Mouse (Mus musculus): ENCODE measurements around the gene Srrm3. TPM values are rescaled to one million over a fixed set of nuclear protein-coding genes. Genes with fewer than 3 reads are reported as not detected.

Srrm3 gene
- total RNA-seq (2022) = 10 to 100 TPM; 61.8 to 78.3 (median 68.6) TPM

- DNase-seq (ENCODE audit: low spot score in 2 of 2) = peak; percentile 81 to 87
Measured at GRCm38 (mm10) chr5:135806555-135807262, at the start of gene Srrm3. Srrm3 (plus strand) TSS chr5:135806890.

DNA sequence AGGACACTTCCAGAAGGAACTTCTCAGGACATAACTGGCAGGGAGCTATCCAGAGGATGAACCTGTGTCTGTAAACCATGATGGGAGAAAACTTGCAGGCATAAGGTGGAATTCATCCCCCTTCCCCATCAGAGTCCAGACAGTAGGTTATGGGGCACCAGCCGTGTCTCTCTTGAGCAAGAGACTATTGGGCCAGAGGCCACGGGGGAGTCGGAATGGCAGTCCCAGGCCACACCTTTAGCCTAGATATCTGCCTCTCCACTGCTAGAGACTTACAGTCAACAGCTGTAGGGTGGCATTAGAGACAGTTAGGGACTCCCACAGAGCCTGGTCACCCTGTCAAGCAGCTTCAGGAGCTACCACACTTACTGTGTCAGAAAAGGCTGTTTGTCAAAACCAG lies 44.8 kb upstream of the Srrm3 start:
- DNase-seq (ENCODE audit: low spot score in 2 of 2) = no peak

GRCm38 (mm10) chr5:135763526-135763925 lies 43.2 kb upstream of the Srrm3 start:
- peak in 1 of 2 experiments; percentile 75 for DNase-seq (ENCODE audit: low spot score in 2 of 2)

- no peak for DNase-seq (ENCODE audit: low spot score in 2 of 2)
Measured at GRCm38 (mm10) chr5:135764971-135765370, 41.7 kb upstream of the Srrm3 start.

- DNase-seq (ENCODE audit: low spot score in 2 of 2) = no peak
Measured at GRCm38 (mm10) chr5:135772519-135772918, 34.2 kb upstream of the Srrm3 start.

DNA sequence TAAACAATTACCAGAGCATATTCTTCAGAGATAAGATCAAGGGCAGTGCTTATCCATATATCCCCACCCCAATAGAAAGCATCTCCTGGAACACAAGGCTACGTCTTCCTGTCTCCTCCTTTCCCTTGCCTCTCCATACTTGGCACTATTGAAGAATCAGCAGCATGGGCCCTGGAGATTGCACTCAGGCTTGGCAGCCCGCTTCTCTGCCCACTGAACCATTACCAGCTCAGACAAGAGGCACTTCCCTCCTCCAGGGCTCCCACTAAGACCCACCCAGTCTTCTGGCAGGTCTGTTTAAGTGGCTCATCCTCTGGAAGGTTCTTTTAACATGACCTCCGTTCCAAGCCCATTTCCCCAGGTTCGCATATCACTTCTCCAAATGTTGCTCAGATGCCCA lies 30.1 kb upstream of the Srrm3 start:
- DNase-seq (ENCODE audit: low spot score in 2 of 2) = no peak

GRCm38 (mm10) chr5:135777796-135778470 lies 28.8 kb upstream of the Srrm3 start, which contains the start of gene Styxl1:
Styxl1 (minus strand) TSS chr5:135778385.
- peak in 1 of 2 experiments; percentile 51 for DNase-seq (ENCODE audit: low spot score in 2 of 2)

DNA sequence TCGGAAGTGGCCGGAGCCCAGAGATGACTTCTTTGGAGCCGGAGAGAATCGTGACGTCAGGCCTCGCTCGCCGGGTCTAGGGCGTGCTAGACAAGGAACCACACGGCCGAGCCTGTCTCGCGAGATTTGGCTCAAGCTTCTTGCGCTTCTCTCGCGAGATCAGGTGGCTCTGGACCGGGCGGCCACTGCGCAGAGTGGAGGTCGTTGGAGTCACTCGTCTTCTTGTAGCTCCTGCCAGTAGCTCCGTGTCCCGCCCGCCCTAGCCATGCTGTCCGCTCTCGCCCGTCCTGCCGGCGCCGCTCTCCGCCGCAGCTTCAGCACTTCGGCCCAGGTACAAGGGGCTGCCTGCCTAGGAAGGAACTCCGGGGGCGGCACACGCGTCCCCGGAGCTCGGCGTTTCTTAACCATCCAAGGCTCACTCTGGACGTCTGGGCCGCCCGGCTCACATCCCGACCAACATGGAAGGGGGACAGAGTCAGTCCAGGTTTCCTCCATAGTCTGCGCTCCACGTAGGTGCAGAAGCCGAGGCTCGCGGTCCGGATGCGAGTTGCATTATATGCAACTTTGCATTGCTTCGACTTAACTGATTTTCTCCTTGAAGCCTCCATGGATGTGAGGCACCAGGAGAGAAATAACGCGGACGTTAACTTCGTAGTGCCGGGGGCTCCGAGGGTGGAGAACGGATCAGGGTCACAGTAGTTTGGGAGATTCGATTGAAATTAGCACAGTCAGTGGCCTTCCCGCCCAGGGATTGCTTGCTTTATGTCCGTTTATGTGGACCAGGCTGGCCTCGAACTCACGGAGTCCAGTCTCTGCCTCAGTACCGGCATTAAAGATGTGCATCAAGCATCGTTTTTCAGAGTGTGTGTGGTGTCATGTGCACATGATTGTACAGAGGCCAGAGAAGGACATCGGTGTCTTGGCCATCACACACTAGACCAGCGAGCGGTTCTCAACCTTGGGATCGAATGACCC lies 27.9 kb upstream of the Srrm3 start, which contains the start of gene Mdh2:
Mdh2 (plus strand) TSS at position 10 of the 975 bp plus-strand sequence.
- peak; percentile 93 to 100 for DNase-seq (ENCODE audit: low spot score in 2 of 2)

DNA sequence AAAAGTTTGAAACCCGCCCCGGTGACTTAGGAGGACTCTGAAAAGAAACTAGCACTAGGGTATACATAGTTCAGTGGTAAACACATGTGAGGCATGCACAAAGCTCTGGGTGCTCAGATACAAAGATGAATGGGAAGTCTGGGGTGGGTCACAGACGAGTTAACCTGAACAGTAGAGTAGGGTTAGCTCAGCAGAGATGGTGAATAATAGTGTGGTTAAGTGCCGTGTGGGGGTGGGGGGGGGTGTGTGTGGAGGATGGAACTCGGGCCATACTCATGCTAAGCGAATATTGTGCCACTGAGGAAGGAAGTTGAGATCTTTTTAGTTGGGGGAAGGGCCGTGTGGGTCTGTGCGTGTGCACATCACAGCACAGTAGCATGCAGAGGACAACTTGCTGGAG lies 26.4 kb upstream of the Srrm3 start:
- DNase-seq (ENCODE audit: low spot score in 2 of 2) = no peak

- no peak for DNase-seq (ENCODE audit: low spot score in 2 of 2)
Measured at GRCm38 (mm10) chr5:135782901-135783300, 23.8 kb upstream of the Srrm3 start.

DNA sequence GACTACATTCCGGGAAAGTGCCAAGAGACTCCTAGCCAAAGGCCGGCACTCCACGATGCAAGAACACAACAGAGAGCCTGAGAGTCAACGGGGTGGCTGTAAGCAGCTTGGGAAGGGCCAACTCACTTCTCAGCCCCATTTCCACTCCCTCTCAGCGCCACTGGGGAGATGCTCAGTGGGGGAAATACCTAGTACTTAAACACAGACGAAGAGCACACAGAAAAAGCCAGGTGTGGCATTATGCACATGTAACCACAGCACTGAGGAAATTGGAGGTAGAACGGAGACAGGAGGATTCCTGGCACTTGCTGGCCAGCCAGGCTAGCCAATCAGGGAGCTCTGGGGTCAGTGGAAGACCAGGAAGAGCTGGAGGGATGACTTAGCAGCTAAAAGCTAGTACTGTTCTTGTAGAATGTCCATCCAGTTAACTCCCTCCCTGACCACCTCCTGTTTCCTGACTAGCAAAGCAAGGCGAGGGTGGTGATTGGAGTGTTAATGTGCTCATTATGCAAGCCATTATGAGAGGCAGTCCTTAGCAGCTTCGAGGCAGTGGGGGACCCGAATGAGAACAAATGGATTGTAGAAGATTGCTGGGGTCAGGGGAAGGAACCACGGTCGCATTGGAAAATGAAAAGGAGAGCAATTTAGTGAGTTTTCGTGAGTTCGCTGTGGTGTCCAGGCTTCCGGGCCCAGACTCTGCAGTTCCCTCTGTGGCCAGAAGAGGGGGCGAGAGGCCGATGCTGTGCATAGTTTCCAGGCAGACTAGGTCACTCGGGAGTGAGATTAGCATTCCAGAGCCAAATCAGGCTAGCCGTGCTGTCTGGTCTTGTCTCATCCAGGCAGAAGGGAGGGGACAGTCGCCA lies 12.5 kb upstream of the Srrm3 start:
- peak; percentile 71 to 90 for DNase-seq (ENCODE audit: low spot score in 2 of 2)

- DNase-seq (ENCODE audit: low spot score in 2 of 2) = no peak
Measured at GRCm38 (mm10) chr5:135794859-135795181, 11.9 kb upstream of the Srrm3 start.

GRCm38 (mm10) chr5:135799746-135800145 lies 6.9 kb upstream of the Srrm3 start:
- DNase-seq (ENCODE audit: low spot score in 2 of 2) = no peak

- DNase-seq (ENCODE audit: low spot score in 2 of 2) = no peak
Measured at GRCm38 (mm10) chr5:135800927-135801326, 5.8 kb upstream of the Srrm3 start.

- peak in 1 of 2 experiments; percentile 40 for DNase-seq (ENCODE audit: low spot score in 2 of 2)
Measured at GRCm38 (mm10) chr5:135802641-135803040, 4.0 kb upstream of the Srrm3 start.

GRCm38 (mm10) chr5:135803135-135803534 lies 3.6 kb upstream of the Srrm3 start:
- no peak for DNase-seq (ENCODE audit: low spot score in 2 of 2)

DNA sequence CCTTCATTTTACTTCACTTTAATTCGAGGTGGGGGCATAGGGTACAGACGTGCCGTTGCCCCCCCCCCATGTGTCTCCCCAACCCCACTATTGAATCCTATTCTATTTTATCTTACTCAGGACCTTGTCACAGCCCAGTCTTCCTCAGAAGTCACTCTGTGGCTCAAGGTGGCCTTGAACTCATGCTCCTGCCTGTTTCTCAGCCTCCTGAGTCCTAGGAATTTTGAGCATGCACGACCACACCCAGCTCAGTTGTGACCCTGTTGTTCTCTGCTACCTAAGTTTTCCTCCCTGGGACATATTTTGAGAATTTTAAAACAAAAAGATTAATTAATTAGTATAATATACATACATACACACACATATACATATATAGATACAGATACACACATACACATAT lies 3.0 kb upstream of the Srrm3 start:
- no peak for DNase-seq (ENCODE audit: low spot score in 2 of 2)

GRCm38 (mm10) chr5:135804735-135805134 lies 2.0 kb upstream of the Srrm3 start:
- no peak for DNase-seq (ENCODE audit: low spot score in 2 of 2)

DNA sequence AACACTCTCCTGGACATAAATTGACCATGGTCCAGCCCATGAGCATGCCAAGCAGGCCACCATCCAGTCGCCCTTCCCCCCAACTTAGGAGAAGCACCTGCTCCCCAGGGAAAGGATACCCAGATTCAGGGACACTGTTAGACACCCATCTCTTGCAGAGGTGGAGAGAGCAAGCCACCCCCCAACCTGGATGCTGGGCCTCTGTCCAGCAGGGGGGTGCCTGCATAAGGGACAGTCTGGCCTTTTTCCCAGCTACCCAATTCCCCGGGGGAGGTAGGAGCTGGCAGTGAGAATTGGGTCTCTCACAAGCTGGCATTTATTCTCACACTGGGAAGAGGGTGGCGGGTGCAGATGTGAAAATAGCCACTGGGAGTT lies 560 bp downstream of the Srrm3 start:
- DNase-seq (ENCODE audit: low spot score in 2 of 2) = peak in 1 of 2 experiments; percentile 53

DNA sequence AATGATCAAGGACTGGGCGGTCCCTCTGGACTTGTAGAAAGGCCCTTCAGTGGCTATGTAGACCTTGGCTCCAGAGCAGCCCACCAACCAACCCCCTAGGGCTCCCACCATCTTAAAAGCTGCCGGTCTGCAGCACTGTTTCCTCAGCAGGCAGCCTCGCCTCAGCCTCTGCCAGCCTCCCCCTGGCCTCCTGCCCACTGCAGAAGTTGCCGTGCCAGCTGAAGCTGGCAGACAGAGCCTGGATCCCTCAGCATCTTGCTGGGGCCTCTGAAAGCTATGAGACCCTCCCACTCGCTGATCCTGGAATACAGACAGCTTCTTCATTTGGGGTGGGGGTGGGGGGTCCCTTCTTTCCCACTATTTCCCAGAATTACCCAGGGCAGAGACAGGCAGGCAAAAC lies 6.3 kb downstream of the Srrm3 start:
- peak in 1 of 2 experiments; percentile 60 for DNase-seq (ENCODE audit: low spot score in 2 of 2)

DNA sequence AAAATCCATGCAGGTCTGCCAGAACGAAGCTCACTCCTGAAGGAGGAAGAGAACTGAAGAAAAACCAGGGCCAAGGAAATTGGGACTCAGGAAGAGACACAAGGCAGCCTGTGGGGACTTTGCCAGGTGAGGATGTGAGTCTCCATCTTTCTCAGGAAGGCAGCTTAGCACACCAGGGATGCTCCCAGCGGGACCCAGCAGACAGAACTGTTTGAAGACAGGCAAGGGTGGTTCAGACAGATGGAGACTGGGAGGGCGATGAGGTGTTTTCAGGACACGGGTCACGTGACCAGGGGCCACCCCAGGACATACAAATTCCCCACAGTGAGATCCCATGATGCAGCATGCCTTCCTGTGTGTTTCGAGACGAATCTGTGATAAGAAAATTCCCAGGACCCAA lies 11.8 kb downstream of the Srrm3 start:
- peak in 1 of 2 experiments; percentile 29 for DNase-seq (ENCODE audit: low spot score in 2 of 2)

Measured in left cerebral cortex, adult 8-10 months (tissue).